Mouse (Mus musculus) lung, embryonic 16.5 days (tissue): ENCODE data around the gene Yjefn3. TPM values are rescaled to one million over a fixed set of nuclear protein-coding genes. Genes with fewer than 3 reads are reported as not detected.

Experiments
- ATAC-seq: fragments of 200-750 bp; cut with Nextera tagmentation; 2 replicates; pipeline ENCODE4 v1.8.0; 2017; ENCODE audit warnings: low read depth, mild to moderate bottlenecking, moderate library complexity
- H3K27ac ChIP-seq: fragments of 300-500 bp; sonication (generic); 2 replicates; pipeline ENCODE4 v1.5.1; 2014; ENCODE audit warnings: mild to moderate bottlenecking, control low read depth, low read length
- H3K27me3 ChIP-seq: fragments of 300-500 bp; sonication (generic); 2 replicates; pipeline ENCODE4 v1.6.1; 2014; ENCODE audit warnings: low read depth, low read length, mixed read lengths; ENCODE audit not compliant: control insufficient read depth, insufficient read depth
- H3K36me3 ChIP-seq: fragments of 300-500 bp; sonication (generic); 2 replicates; pipeline ENCODE4 v1.6.1; 2014; ENCODE audit warnings: low read length; ENCODE audit not compliant: control insufficient read depth, insufficient read depth
- H3K4me1 ChIP-seq: fragments of 300-500 bp; sonication (generic); replicated peaks from 2 replicates; pipeline ENCODE4 v1.6.1; 2014; ENCODE audit warnings: low read length, mixed read lengths; ENCODE audit not compliant: control insufficient read depth, insufficient read depth
- H3K4me2 ChIP-seq: fragments of 300-500 bp; sonication (generic); 2 replicates; pipeline ENCODE4 v1.6.1; 2014; ENCODE audit warnings: low read depth, low read length, control low read depth
- H3K4me3 ChIP-seq: fragments of 300-500 bp; sonication (generic); 2 replicates; pipeline ENCODE4 v1.5.1; 2014; ENCODE audit warnings: mild to moderate bottlenecking, low read length, control low read depth
- H3K9ac ChIP-seq: fragments of 300-500 bp; sonication (generic); 2 replicates; pipeline ENCODE4 v1.6.1; 2014; ENCODE audit warnings: low read length, control low read depth
- H3K9me3 ChIP-seq: fragments of 300-500 bp; sonication (generic); 2 replicates; pipeline ENCODE4 v1.6.1; 2016; ENCODE audit warnings: low read length; ENCODE audit not compliant: control insufficient read depth
- WGBS: fragments of 180-500 bp; shearing (Covaris S2); extraction: QIAGEN DNeasy Blood & Tissue Kit; methylation state at CpG from one replicate; pipeline ENCODE4 v1.1.7; 2014; 5-methylcytosine and 5-hydroxymethylcytosine counted together
- polyA plus RNA-seq: library from polyadenylated mRNA; unstranded; fragments of >200 nt; fragmentation: Nextera tagmentation; extraction: Ambion mirVana; gene quantifications from 2 replicates; pipeline ENCODE4 v1.2.1, GENCODE M21; 2015

The Yjefn3 gene
- polyA plus RNA-seq, 1 experiment from 2014 or later: 4.1 TPM

GRCm38 (mm10) chr8:69935431-69935830, 32.9 kb upstream of the Yjefn3 start:
- 76% methylated on average over 3 of the region's 3 CpGs for WGBS
- H3K4me2 ChIP-seq: no peak overlapping the region; the same call in 1 of the 2 replicates
- H3K9ac ChIP-seq: 0 out of 2 replicates have a peak overlapping the region, but pooled peaks have one; percentile 19
- peaks cover 2% of the 10 kb centered on the region; the same call in 1 of the 2 replicates for H3K36me3 ChIP-seq
- peak overlapping the region; percentile 81; the same call in 1 of the 2 replicates for H3K27ac ChIP-seq
- no peak for ATAC-seq
- H3K4me3 ChIP-seq: no peak overlapping the region
- peaks cover 41% of the 10 kb centered on the region for H3K4me1 ChIP-seq
- H3K9me3 ChIP-seq: no peaks in the 10 kb centered on the region
- no peaks in the 10 kb centered on the region for H3K27me3 ChIP-seq

- Histone ChIP-seq H3K4me2 (no peak overlapping the region), H3K9me3 (no peaks in the 10 kb centered on the region), H3K36me3 (peaks cover 2% of the 10 kb centered on the region; the same call in 1 of the 2 replicates), H3K27me3 (no peaks in the 10 kb centered on the region), H3K4me1 (peaks cover 32% of the 10 kb centered on the region), H3K9ac (no peak overlapping the region), H3K27ac (no peak overlapping the region), H3K4me3 (no peak overlapping the region)
- no peak for ATAC-seq
- 79% methylated on average over 5 of the region's 5 CpGs for WGBS
Observed at GRCm38 (mm10) chr8:69934582-69934981, 32.1 kb upstream of the Yjefn3 start.

DNA sequence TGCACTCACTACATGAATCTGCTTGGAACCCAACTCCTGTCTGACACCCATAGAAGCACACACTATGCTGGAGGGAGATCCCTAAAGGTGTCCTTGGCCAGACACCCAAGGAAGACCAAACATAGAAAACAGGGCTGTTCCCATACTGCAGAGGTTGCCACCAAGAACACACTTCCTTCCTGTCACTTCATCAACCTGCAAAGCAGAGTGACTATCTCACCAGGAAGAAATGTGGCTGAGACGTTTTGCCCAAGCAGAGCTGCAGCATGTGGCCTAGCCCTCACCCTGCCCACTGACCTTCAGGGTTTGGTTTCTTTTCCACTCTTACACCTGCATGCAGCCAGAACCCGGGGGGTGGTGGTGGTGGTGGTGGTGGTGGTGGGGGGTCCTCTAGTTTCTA, 31.3 kb upstream of the Yjefn3 start:
- no peak overlapping the region for H3K27ac ChIP-seq
- no peaks in the 10 kb centered on the region for H3K27me3 ChIP-seq
- no peak for ATAC-seq
- H3K9ac ChIP-seq: no peak overlapping the region
- H3K9me3 ChIP-seq: no peaks in the 10 kb centered on the region
- 69% methylated on average over 2 of the region's 2 CpGs for WGBS
- H3K4me2 ChIP-seq: no peak overlapping the region
- peaks cover 2% of the 10 kb centered on the region; the same call in 1 of the 2 replicates for H3K36me3 ChIP-seq
- peaks cover 32% of the 10 kb centered on the region for H3K4me1 ChIP-seq
- H3K4me3 ChIP-seq: no peak overlapping the region

DNA sequence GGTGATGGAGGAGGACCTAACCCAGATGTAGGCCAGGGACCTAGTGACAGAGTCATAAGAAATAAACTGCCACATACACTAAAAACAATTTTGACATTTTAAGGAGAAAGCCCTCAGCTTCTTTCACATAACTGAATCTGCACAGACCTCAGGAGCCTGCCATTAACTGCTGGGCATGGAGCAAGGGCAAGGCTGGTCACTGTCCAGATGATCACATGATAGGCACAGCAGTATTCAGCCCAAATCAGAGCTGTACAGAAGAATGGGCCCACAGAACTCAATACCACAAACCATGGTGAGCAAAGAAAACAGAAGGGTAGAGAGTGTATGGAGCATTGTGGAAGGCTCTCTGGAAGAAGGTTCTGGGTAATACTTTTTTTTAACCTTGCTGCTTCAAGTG, 24.4 kb upstream of the Yjefn3 start:
- ATAC-seq: no peak
- Histone ChIP-seq H3K9me3 (no peaks in the 10 kb centered on the region), H3K9ac (no peak overlapping the region), H3K36me3 (no peaks in the 10 kb centered on the region), H3K4me1 (no peaks in the 10 kb centered on the region), H3K4me3 (no peak overlapping the region), H3K27me3 (no peaks in the 10 kb centered on the region), H3K27ac (no peak overlapping the region), H3K4me2 (no peak overlapping the region)

GRCm38 (mm10) chr8:69923986-69924385, 21.5 kb upstream of the Yjefn3 start:
- no peak overlapping the region for H3K27ac ChIP-seq
- H3K4me2 ChIP-seq: no peak overlapping the region
- H3K27me3 ChIP-seq: no peaks in the 10 kb centered on the region
- H3K9me3 ChIP-seq: no peaks in the 10 kb centered on the region
- WGBS: 50% methylated on average over 1 of the region's 1 CpGs
- no peak for ATAC-seq
- peaks cover 4% of the 10 kb centered on the region; the same call in 1 of the 2 replicates for H3K36me3 ChIP-seq
- H3K4me3 ChIP-seq: no peak overlapping the region
- peaks cover 12% of the 10 kb centered on the region for H3K4me1 ChIP-seq
- no peak overlapping the region for H3K9ac ChIP-seq

- no peak overlapping the region for H3K4me2 ChIP-seq
Observed at GRCm38 (mm10) chr8:69921141-69921540, 18.6 kb upstream of the Yjefn3 start.

DNA sequence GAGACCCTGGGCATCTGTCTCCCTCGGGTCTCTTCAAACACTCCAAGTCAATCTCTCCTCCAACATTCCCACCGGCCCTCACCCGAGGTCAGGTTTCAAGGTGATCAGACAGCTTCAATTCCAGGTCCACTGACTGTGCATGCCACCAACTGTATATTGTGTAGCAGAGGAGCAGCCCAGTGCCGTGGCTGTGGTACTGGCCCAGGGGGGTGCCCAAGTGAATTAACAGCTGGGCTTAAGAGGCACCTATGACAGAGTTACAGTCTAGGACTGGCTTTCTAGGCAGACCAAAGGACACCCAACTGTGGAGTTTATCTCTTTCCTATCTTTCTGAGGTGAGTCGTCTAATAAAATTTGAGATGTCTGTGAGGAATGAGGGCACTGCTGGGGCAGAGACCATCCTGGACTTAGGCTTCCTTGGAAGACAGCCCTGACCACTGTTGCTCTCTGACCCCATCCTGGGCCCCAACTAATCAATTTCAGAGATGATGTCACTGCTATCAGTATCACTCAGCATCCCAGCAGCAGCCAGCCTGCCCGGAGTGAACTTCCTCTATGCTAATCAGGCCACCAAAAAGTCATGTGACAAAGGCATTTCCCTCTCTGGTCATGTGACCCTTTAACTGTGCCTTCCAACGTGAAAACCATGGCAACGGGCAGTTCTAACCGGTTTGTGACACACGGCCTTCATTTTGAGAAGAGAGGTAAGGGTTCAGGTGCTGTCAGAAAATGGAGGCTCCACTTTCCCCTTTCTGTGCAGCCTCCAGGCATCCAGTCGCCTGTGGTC, 17.6 kb upstream of the Yjefn3 start:
- Histone ChIP-seq H3K4me2 (no peak overlapping the region), H3K27ac (no peak overlapping the region), H3K9ac (no peak overlapping the region), H3K27me3 (no peaks in the 10 kb centered on the region), H3K4me1 (peaks cover 12% of the 10 kb centered on the region), H3K4me3 (no peak overlapping the region), H3K9me3 (no peaks in the 10 kb centered on the region), H3K36me3 (peaks cover 18% of the 10 kb centered on the region)
- ATAC-seq: peak; percentile 29; the same call in 1 of the 2 replicates
- 29% methylated on average over 11 of the region's 11 CpGs for WGBS

More at GRCm38 (mm10) chr8:69921141-69921540, 18.6 kb upstream of the Yjefn3 start:
- no peak for ATAC-seq
- Histone ChIP-seq H3K9ac (no peak overlapping the region), H3K36me3 (peaks cover 13% of the 10 kb centered on the region; the same call in 1 of the 2 replicates), H3K27ac (0 out of 2 replicates have a peak overlapping the region, but pooled peaks have one; percentile 7), H3K4me3 (no peak overlapping the region), H3K4me1 (peaks cover 12% of the 10 kb centered on the region), H3K9me3 (no peaks in the 10 kb centered on the region), H3K27me3 (no peaks in the 10 kb centered on the region)
- 84% methylated on average over 2 of the region's 2 CpGs for WGBS

DNA sequence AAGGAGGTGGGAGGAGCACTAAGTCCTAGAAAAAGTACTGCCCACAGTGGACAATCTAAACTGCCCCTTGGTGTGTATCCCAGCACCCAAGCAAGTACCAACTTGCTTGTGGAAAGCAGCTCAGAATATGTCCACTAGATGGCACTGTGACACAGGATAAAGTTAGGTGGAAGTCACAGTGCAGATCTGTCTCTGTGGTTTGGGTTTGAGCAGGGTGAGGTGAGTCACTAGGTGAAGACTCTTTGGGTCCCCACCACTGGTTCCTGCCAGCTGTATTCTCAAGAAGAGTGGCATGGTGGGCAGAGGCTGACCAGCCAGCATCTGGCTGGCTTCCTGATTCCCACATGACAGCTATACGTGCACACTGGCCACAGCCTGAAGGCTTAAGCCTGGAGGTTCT, 16.5 kb upstream of the Yjefn3 start:
- Histone ChIP-seq H3K27me3 (no peaks in the 10 kb centered on the region), H3K36me3 (peaks cover 27% of the 10 kb centered on the region), H3K4me3 (no peak overlapping the region), H3K9ac (no peak overlapping the region), H3K27ac (0 out of 2 replicates have a peak overlapping the region, but pooled peaks have one; percentile 24), H3K4me1 (peaks cover 12% of the 10 kb centered on the region), H3K9me3 (no peaks in the 10 kb centered on the region), H3K4me2 (no peak overlapping the region)
- peak; percentile 65 for ATAC-seq
- 61% methylated on average over 1 of the region's 1 CpGs for WGBS

- Histone ChIP-seq H3K9me3 (no peaks in the 10 kb centered on the region), H3K4me3 (no peak overlapping the region), H3K4me2 (no peak overlapping the region), H3K4me1 (peaks cover 12% of the 10 kb centered on the region), H3K9ac (no peak overlapping the region), H3K36me3 (peaks cover 32% of the 10 kb centered on the region), H3K27me3 (no peaks in the 10 kb centered on the region), H3K27ac (no peak overlapping the region)
- ATAC-seq: no peak; the same call in 1 of the 2 replicates
Observed at GRCm38 (mm10) chr8:69918506-69918905, 16.0 kb upstream of the Yjefn3 start.
